Mouse (Mus musculus) small intestine, adult 2 months (tissue): ENCODE measurements around the gene Pth.

Source experiments
- CTCF ChIP-seq: fragments of 200-500 bp; IDR thresholded peaks from 2 replicates; pipeline ENCODE4 v1.5.1; 2012; ENCODE audit warnings: low read depth, mild to moderate bottlenecking, control low read depth, inconsistent platforms, low read length, moderate library complexity, mixed read lengths; ENCODE audit not compliant: insufficient replicate concordance, insufficient read length; ENCODE audit errors: extremely low read depth
- POLR2A ChIP-seq: fragments of 200-500 bp; IDR thresholded peaks from 2 replicates; pipeline ENCODE4 v1.6.1; 2012; ENCODE audit warnings: low read depth, mild to moderate bottlenecking, control low read depth, inconsistent platforms, low read length, moderate library complexity

GRCm38 (mm10) chr7:113419070-113419782, 30.9 kb upstream of the Pth start:
- TF ChIP-seq CTCF (no peak), POLR2A (no peak)
